Mouse (Mus musculus) neural tube, embryonic 12.5 days (tissue): ENCODE data around the gene Apobec4. TPM values are rescaled to one million over a fixed set of nuclear protein-coding genes. Genes with fewer than 3 reads are reported as not detected.
A peak's percentile ranks its signal among the peaks of the same experiment; 100 is the strongest.

ENCODE experiments used
- ATAC-seq: fragments of 200-750 bp; cut with Nextera tagmentation; 2 replicates; pipeline ENCODE4 v1.8.0; 2017; ENCODE audit warnings: low read depth, mild to moderate bottlenecking, moderate TSS enrichment, moderate library complexity; ENCODE audit not compliant: low FRiP score
- H3K27ac ChIP-seq: fragments of 300-500 bp; sonication (generic); 2 replicates; pipeline ENCODE4 v1.5.1; 2016
- H3K27me3 ChIP-seq: fragments of 300-500 bp; sonication (generic); replicated peaks from 2 replicates; pipeline ENCODE4 v1.6.1; 2016; ENCODE audit warnings: mild to moderate bottlenecking
- H3K36me3 ChIP-seq: fragments of 300-500 bp; sonication (generic); 2 replicates; pipeline ENCODE4 v1.6.1; 2016; ENCODE audit warnings: mild to moderate bottlenecking
- H3K4me1 ChIP-seq: fragments of 300-500 bp; sonication (generic); 2 replicates; pipeline ENCODE4 v1.6.1; 2016
- H3K4me2 ChIP-seq: fragments of 300-500 bp; sonication (generic); replicated peaks from 2 replicates; pipeline ENCODE4 v1.6.1; 2016; ENCODE audit warnings: mild to moderate bottlenecking
- H3K4me3 ChIP-seq: fragments of 300-500 bp; sonication (generic); 2 replicates; pipeline ENCODE4 v1.5.1; 2016
- H3K9ac ChIP-seq: fragments of 300-500 bp; sonication (generic); 2 replicates; pipeline ENCODE4 v1.6.1; 2016; ENCODE audit warnings: mild to moderate bottlenecking
- H3K9me3 ChIP-seq: fragments of 300-500 bp; sonication (generic); 2 replicates; pipeline ENCODE4 v1.6.1; 2016; ENCODE audit warnings: mild to moderate bottlenecking
- WGBS: fragments of 180-500 bp; shearing (Covaris S2); methylation state at CpG from one replicate; pipeline ENCODE4 v1.1.7; 2016; 5-methylcytosine and 5-hydroxymethylcytosine counted together
- polyA plus RNA-seq: library from polyadenylated mRNA; unstranded; fragments of >200 nt; fragmentation: Nextera tagmentation; extraction: Ambion mirVana; gene quantifications from 2 replicates; pipeline ENCODE4 v1.2.1, GENCODE M21; 2016

Gene Apobec4
- polyA plus RNA-seq, 1 experiment from 2014 or later = not detected

DNA sequence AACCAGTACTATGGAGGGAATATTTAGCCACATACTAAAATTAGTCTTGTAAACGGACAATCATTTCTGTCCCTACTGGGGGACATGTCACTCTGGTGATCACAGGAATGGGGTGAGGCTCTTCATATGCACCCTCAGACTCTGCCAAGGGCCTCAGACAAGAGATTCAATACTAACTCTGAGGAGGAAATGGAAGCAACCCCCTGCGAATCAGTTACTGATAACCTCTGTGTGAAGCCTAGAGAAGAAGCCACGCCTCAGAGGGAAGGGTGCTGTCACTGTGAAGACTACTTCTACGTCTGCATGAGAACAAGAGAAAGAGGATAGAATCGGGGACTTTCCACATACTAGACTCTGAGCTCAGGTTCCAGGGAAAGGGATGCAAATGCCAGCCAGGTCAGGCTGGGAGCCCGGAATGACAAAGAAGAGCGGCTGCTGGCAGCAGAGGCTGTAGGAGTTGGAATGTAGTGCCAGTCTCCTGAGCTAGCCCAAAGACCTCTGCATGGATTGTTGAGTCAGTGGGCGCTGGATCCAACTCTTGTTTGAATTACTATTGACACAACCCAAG is 45.4 kb downstream of the Apobec4 start:
- no peak overlapping the region for H3K4me2 ChIP-seq
- H3K9me3 ChIP-seq = no peaks in the 10 kb centered on the region
- peaks cover 32% of the 10 kb centered on the region for H3K4me1 ChIP-seq
- H3K9ac ChIP-seq = no peak overlapping the region
- no peak for ATAC-seq
- no peak overlapping the region for H3K27ac ChIP-seq
- H3K36me3 ChIP-seq = no peaks in the 10 kb centered on the region
- 82% methylated on average over 8 of the region's 8 CpGs for WGBS
- H3K4me3 ChIP-seq = no peak overlapping the region
- no peaks in the 10 kb centered on the region for H3K27me3 ChIP-seq

DNA sequence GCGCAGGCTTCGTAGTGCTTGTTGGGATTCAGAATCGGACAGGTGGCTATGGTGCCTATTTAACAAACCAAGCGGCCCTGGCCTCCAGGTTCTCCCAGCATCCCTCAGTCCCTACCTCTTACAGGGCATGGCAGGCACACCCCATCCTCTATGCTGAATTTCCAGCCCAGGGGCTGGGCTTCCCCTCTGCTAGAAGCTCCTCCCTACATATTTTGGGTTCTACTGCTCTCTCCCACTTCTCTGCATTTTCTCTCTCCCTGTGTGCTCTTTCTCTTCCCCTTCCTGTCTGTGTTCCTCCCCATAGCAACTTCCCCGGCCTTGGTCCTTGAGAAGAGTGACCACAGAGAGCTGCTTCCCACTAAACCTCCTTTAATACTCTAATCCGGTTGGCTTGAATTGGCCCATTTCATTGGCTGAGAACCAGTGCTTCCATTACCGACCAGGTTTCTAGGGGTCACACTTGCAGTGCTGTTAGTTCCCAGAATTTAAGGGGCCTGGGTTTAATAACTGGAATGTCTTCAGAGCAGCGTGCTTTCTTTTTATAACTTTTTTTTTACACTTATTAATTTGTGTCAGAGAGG is 46.4 kb downstream of the Apobec4 start:
- Histone ChIP-seq H3K4me2 (no peak overlapping the region), H3K27me3 (no peaks in the 10 kb centered on the region), H3K27ac (no peak overlapping the region), H3K9ac (no peak overlapping the region), H3K9me3 (no peaks in the 10 kb centered on the region), H3K4me1 (peaks cover 24% of the 10 kb centered on the region), H3K4me3 (no peak overlapping the region), H3K36me3 (no peaks in the 10 kb centered on the region)
- no peak for ATAC-seq
- WGBS = 90% methylated on average over 8 of the region's 8 CpGs

DNA sequence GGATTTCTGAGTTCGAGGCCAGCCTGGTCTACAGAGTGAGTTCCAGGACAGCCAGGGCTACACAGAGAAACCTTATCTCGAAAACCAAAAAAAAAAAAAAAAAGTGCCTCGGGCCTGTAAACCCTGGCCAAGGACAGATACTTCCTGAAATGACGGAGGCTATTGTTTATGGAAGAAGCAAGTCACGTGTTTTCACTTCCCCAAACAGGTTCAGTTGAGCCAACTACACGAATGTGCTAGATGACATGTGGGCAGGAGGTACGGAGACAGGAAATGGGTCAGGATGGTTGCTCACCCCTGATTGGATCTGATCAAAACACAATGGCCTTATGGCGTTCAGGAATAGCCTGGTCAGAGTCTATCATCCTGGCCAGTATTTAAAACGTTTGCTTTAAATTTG is 47.8 kb downstream of the Apobec4 start:
- Histone ChIP-seq H3K9me3 (no peaks in the 10 kb centered on the region), H3K27me3 (no peaks in the 10 kb centered on the region), H3K9ac (no peak overlapping the region), H3K27ac (no peak overlapping the region), H3K4me3 (no peak overlapping the region), H3K36me3 (no peaks in the 10 kb centered on the region), H3K4me2 (no peak overlapping the region), H3K4me1 (peaks cover 15% of the 10 kb centered on the region)
- 82% methylated on average over 9 of the region's 9 CpGs for WGBS
- ATAC-seq = no peak

DNA sequence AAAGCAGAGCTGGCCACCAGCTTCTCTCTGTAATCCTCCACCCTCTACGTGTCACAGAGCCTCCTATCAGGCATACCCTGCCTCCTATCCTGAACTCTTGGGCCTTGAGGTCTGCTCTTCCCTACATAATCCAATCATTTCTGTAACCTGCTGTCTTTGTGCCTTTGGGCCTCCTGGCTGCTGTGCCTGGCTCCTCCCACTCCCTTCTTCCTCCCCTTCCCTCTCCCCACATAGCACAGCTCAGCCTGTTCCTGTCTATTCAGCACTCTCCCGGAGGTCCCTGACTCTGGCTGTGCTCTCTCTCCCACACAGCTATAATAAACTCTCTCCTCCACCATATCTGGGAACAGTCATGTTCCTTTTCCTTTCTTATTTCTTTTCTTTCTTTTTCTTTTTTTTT is 49.5 kb downstream of the Apobec4 start, which contains the start of gene Ncf2:
Gene Ncf2 (plus strand): TSS at position 298 of the 400 bp plus-strand sequence.
- ATAC-seq = peak; percentile 82
- WGBS = 15% methylated on average over 2 of the region's 2 CpGs
- Histone ChIP-seq H3K4me2 (no peak within 1 kb of the TSS), H3K27ac (no peak within 1 kb of the TSS), H3K4me3 (no peak within 1 kb of the TSS), H3K27me3 (no peaks in the 10 kb centered on the region), H3K4me1 (peaks cover 6% of the 10 kb centered on the region; the same call in 1 of the 2 replicates), H3K9ac (no peak within 1 kb of the TSS), H3K36me3 (no peaks in the 10 kb centered on the region), H3K9me3 (no peaks in the 10 kb centered on the region)

DNA sequence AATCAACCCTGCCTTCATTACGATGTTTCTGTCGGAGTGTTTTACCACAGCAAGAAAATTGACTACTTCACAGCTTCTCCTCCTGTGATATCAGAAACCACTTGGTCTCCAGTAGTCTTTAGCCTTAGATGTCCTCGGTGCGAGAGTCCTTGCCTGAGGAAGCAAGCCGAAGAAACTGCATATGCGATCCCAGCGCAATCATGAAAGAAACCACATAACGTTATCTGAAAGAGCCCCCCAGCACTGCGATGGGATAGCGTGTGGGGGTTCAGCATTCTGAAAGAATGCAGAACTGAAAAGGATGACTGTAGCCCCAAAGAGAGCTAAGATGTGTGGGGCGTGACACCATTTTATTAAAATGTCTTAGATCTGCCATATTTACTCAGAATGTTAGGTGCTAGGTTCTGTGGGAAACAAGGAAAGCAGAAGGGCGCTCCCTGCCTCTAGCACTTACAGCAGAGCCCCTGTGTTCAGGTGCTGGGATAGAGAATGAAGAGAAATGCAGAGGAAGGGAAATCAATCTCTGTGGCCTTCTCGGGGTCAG is 50.4 kb downstream of the Apobec4 start:
- H3K9ac ChIP-seq = no peak overlapping the region
- no peaks in the 10 kb centered on the region for H3K27me3 ChIP-seq
- no peak overlapping the region for H3K4me2 ChIP-seq
- H3K36me3 ChIP-seq = no peaks in the 10 kb centered on the region
- H3K4me1 ChIP-seq = peaks cover 6% of the 10 kb centered on the region; the same call in 1 of the 2 replicates
- no peak overlapping the region for H3K4me3 ChIP-seq
- H3K9me3 ChIP-seq = no peaks in the 10 kb centered on the region
- no peak for ATAC-seq
- H3K27ac ChIP-seq = no peak overlapping the region
- WGBS = 79% methylated on average over 13 of the region's 13 CpGs

DNA sequence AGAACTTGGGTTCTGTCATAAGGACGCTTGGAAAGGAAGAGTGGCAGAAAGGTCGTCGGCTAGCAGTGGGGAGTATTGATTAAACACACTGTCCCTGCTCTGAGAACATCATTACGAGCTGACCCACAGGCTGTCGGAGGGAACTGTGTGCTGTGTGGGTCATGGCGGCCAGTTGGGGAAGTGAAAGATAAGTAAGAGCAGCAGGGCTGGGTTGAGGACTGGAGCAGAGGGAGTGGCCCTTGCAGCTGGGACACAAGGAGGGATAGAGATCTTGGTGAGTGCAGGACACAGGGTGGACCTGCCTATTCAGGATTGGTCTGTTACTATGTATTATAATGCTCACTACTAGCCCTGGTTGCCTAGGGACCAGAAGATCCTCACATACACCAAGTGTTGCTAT is 54.6 kb downstream of the Apobec4 start:
- Histone ChIP-seq H3K27ac (no peak overlapping the region), H3K4me2 (no peak overlapping the region), H3K4me3 (no peak overlapping the region), H3K4me1 (peaks cover 3% of the 10 kb centered on the region; the same call in 1 of the 2 replicates), H3K27me3 (no peaks in the 10 kb centered on the region), H3K36me3 (no peaks in the 10 kb centered on the region), H3K9ac (no peak overlapping the region), H3K9me3 (no peaks in the 10 kb centered on the region)
- WGBS = 84% methylated on average over 6 of the region's 6 CpGs
- no peak for ATAC-seq

Other genes starting within 250 kb of the Apobec4 start
- 22.7 and 24.8 TPM in 2 replicates for gene Rgl1, start 15.8 kb downstream of the Apobec4 start, polyA plus RNA-seq
- gene Arpc5, start 16.0 kb downstream of the Apobec4 start, polyA plus RNA-seq = 294 and 320 TPM in 2 replicates
- 3.0 and 4.0 TPM in 2 replicates for gene Ncf2, start 49.6 kb downstream of the Apobec4 start, polyA plus RNA-seq
- gene Smg7, start 152.1 kb downstream of the Apobec4 start, polyA plus RNA-seq = 36.8 and 38.6 TPM in 2 replicates
- gene Nmnat2, start 204.4 kb downstream of the Apobec4 start, polyA plus RNA-seq = 51.1 and 52.2 TPM in 2 replicates